Mouse (Mus musculus): ENCODE data around the gene Hmga2. TPM values are rescaled to one million over a fixed set of nuclear protein-coding genes. Genes with fewer than 3 reads are reported as not detected.
"Not testable (repeated sequence)": the region's sequence is repeated elsewhere in the genome, so short reads cannot be mapped to it uniquely, and the experiment has no call there.

The Hmga2 gene
- polyA plus RNA-seq, 1 experiment from 2014 or later: 0.43 TPM

- ATAC-seq (no peak), DNase-seq (no peak)
- no peak overlapping the region for H3K4me2 ChIP-seq (ENCODE audit: low read depth, low read length)
- WGBS (ENCODE audit: insufficient replicate concordance): 77% methylated on average over 7 of the region's 7 CpGs
- no peak for TF ChIP-seq CTCF (IDR thresholded peaks at IDR 0.05; ENCODE audit: low read depth)
- TF ChIP-seq EP300 (IDR thresholded peaks at IDR 0.05; ENCODE audit: low read depth): no peak
- no peak overlapping the region for H3K27ac ChIP-seq (ENCODE audit: low read depth)
- H3K9ac ChIP-seq (replicated peaks): no peak overlapping the region
- peaks cover 10% of the 10 kb centered on the region for H3K4me1 ChIP-seq (ENCODE audit: insufficient read depth)
- no peaks in the 10 kb centered on the region for H3K9me3 ChIP-seq (ENCODE audit: low read length)
- H3K4me3 ChIP-seq (ENCODE audit: low read depth, low read length): no peak overlapping the region
- no peaks in the 10 kb centered on the region for H3K27me3 ChIP-seq (ENCODE audit: insufficient read depth, low read length)
- no peaks in the 10 kb centered on the region for H3K36me3 ChIP-seq (replicated peaks; ENCODE audit: insufficient read depth, low read length)
These were observed 92.2 kb downstream of the Hmga2 start for GRCm38 (mm10) chr10:120384040-120384439.

DNA sequence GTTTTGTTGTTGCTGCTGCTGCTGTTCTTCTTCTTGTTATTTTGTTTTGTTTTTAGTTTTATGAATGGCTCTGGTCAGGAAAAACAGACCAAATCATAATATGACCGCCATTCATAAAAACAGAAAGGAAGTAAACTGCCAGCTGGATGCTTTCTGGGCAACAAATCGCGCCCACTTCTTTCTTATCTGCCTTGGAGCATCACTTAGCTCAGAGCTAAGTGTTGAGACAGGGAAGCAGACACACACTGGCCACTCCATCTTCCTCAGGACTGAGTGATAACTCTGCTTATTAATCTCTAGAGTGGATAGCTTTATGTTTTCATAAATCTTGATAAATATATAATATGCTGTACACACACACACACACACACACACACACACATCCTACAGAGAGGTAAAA lies 98.5 kb downstream of the Hmga2 start:
- no peak overlapping the region for H3K4me3 ChIP-seq (ENCODE audit: low read depth, low read length)
- no peak for TF ChIP-seq CTCF (IDR thresholded peaks at IDR 0.05; ENCODE audit: low read depth)
- ATAC-seq (no peak), DNase-seq (no peak)
- no peaks in the 10 kb centered on the region for H3K9me3 ChIP-seq (ENCODE audit: low read length)
- no peak overlapping the region for H3K27ac ChIP-seq (ENCODE audit: low read depth)
- WGBS (ENCODE audit: insufficient replicate concordance): 63% methylated on average over 3 of the region's 3 CpGs
- H3K9ac ChIP-seq (replicated peaks): no peak overlapping the region
- H3K4me2 ChIP-seq (ENCODE audit: low read depth, low read length): 0 out of 2 replicates have a peak overlapping the region, but pooled peaks have one; percentile 18
- H3K4me1 ChIP-seq (ENCODE audit: insufficient read depth): no peaks in the 10 kb centered on the region
- H3K27me3 ChIP-seq (ENCODE audit: insufficient read depth, low read length): no peaks in the 10 kb centered on the region
- no peaks in the 10 kb centered on the region for H3K36me3 ChIP-seq (replicated peaks; ENCODE audit: insufficient read depth, low read length)

- TF ChIP-seq CTCF (IDR thresholded peaks at IDR 0.05; ENCODE audit: low read depth) (no peak), EP300 (IDR thresholded peaks at IDR 0.05; ENCODE audit: low read depth) (no peak)
- no peak for DNase-seq
- Histone ChIP-seq H3K4me1 (ENCODE audit: insufficient read depth) (no peaks in the 10 kb centered on the region), H3K4me2 (ENCODE audit: low read depth, low read length) (peak overlapping the region; percentile 18; the same call in 1 of the 2 replicates), H3K36me3 (replicated peaks; ENCODE audit: insufficient read depth, low read length) (no peaks in the 10 kb centered on the region), H3K9ac (replicated peaks) (no peak overlapping the region), H3K9me3 (ENCODE audit: low read length) (no peaks in the 10 kb centered on the region), H3K4me3 (ENCODE audit: low read depth, low read length) (no peak overlapping the region), H3K27me3 (ENCODE audit: insufficient read depth, low read length) (no peaks in the 10 kb centered on the region), H3K27ac (ENCODE audit: low read depth) (no peak overlapping the region)
- WGBS (ENCODE audit: insufficient replicate concordance): 51% methylated on average over 19 of the region's 19 CpGs
- no peak for ATAC-seq
These were observed 98.9 kb downstream of the Hmga2 start for GRCm38 (mm10) chr10:120377327-120377752.

GRCm38 (mm10) chr10:120375438-120375837 lies 100.8 kb downstream of the Hmga2 start:
- H3K36me3 ChIP-seq (replicated peaks; ENCODE audit: insufficient read depth, low read length): no peaks in the 10 kb centered on the region
- DNase-seq (no peak), ATAC-seq (0 out of 2 replicates have a peak, but pooled peaks have one; percentile 13)
- 77% methylated on average over 14 of the region's 14 CpGs for WGBS (ENCODE audit: insufficient replicate concordance)
- H3K9me3 ChIP-seq (ENCODE audit: low read length): no peaks in the 10 kb centered on the region
- TF ChIP-seq EP300 (IDR thresholded peaks at IDR 0.05; ENCODE audit: low read depth) (no peak), CTCF (IDR thresholded peaks at IDR 0.05; ENCODE audit: low read depth) (no peak)
- H3K4me2 ChIP-seq (ENCODE audit: low read depth, low read length): no peak overlapping the region
- H3K9ac ChIP-seq (replicated peaks): no peak overlapping the region
- H3K4me3 ChIP-seq (ENCODE audit: low read depth, low read length): no peak overlapping the region
- H3K27ac ChIP-seq (ENCODE audit: low read depth): no peak overlapping the region
- H3K4me1 ChIP-seq (ENCODE audit: insufficient read depth): no peaks in the 10 kb centered on the region
- H3K27me3 ChIP-seq (ENCODE audit: insufficient read depth, low read length): no peaks in the 10 kb centered on the region

- Histone ChIP-seq H3K4me3 (ENCODE audit: low read depth, low read length) (no peak overlapping the region), H3K9ac (replicated peaks) (no peak overlapping the region), H3K27me3 (ENCODE audit: insufficient read depth, low read length) (no peaks in the 10 kb centered on the region), H3K4me1 (ENCODE audit: insufficient read depth) (no peaks in the 10 kb centered on the region), H3K9me3 (ENCODE audit: low read length) (no peaks in the 10 kb centered on the region), H3K36me3 (replicated peaks; ENCODE audit: insufficient read depth, low read length) (no peaks in the 10 kb centered on the region), H3K4me2 (ENCODE audit: low read depth, low read length) (no peak overlapping the region), H3K27ac (ENCODE audit: low read depth) (no peak overlapping the region)
- no peak for ATAC-seq
- no peak for DNase-seq
- TF ChIP-seq CTCF (IDR thresholded peaks at IDR 0.05; ENCODE audit: low read depth) (no peak), EP300 (IDR thresholded peaks at IDR 0.05; ENCODE audit: low read depth) (no peak)
- 75% methylated on average over 10 of the region's 10 CpGs for whole genome bisulfite sequencing (ENCODE audit: insufficient replicate concordance)
These were observed 105.1 kb downstream of the Hmga2 start for GRCm38 (mm10) chr10:120371215-120371614.

DNA sequence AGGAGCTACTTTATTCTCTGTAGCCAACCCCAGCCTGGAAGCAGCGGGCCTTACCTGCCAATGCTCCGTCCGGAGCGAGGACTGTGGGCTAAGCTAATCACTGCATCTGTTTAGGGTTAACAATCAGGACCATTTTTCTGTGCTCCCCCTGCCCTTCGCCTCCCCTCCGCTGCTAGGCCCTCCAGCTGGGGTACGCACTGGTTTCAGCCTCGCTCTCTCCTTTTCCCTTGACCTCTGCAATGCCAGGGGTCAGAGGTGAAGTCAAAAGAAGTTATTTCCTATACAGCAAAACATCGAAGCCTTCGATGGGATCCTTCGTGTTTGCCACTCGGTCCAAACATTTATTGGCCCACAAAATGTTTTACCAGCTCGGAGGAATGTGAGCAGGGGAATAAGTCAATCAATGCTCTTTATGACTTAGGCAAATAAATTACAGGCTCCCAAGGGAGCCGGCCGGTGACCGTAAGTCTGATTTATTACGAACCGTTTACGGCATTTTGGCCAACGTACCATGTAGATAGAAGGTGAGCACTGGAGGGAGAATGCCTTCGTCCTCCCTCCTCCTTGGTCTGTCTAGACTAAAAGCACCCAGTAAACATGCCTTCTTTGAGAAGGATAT lies 107.0 kb downstream of the Hmga2 start:
- H3K9ac ChIP-seq (replicated peaks): no peak overlapping the region
- H3K4me3 ChIP-seq (ENCODE audit: low read depth, low read length): no peak overlapping the region
- H3K27me3 ChIP-seq (ENCODE audit: insufficient read depth, low read length): no peaks in the 10 kb centered on the region
- no peak overlapping the region for H3K4me2 ChIP-seq (ENCODE audit: low read depth, low read length)
- no peak for DNase-seq
- no peaks in the 10 kb centered on the region for H3K36me3 ChIP-seq (replicated peaks; ENCODE audit: insufficient read depth, low read length)
- WGBS (ENCODE audit: insufficient replicate concordance): 84% methylated on average over 21 of the region's 21 CpGs
- no peaks in the 10 kb centered on the region for H3K4me1 ChIP-seq (ENCODE audit: insufficient read depth)
- no peak for TF ChIP-seq CTCF (IDR thresholded peaks at IDR 0.05; ENCODE audit: low read depth)
- no peaks in the 10 kb centered on the region for H3K9me3 ChIP-seq (ENCODE audit: low read length)
- H3K27ac ChIP-seq (ENCODE audit: low read depth): no peak overlapping the region
- no peak for ATAC-seq

GRCm38 (mm10) chr10:120366173-120366592 lies 110.1 kb downstream of the Hmga2 start:
- not testable (repeated sequence) for H3K27me3 ChIP-seq (ENCODE audit: insufficient read depth, low read length); H3K27ac ChIP-seq (ENCODE audit: low read depth); ATAC-seq; H3K9me3 ChIP-seq (ENCODE audit: low read length); H3K9ac ChIP-seq (replicated peaks); H3K4me3 ChIP-seq (ENCODE audit: low read depth, low read length); H3K4me1 ChIP-seq (ENCODE audit: insufficient read depth); H3K4me2 ChIP-seq (ENCODE audit: low read depth, low read length); DNase-seq; H3K36me3 ChIP-seq (replicated peaks; ENCODE audit: insufficient read depth, low read length)
- 89% methylated on average over 3 of the region's 3 CpGs for WGBS (ENCODE audit: insufficient replicate concordance)
